Mouse (Mus musculus) midbrain, embryonic 16.5 days (tissue): ENCODE data around the gene L1td1. TPM values are rescaled to one million over a fixed set of nuclear protein-coding genes. Genes with fewer than 3 reads are reported as not detected.

Source experiments
- ATAC-seq: fragments of 200-750 bp; cut with Nextera tagmentation; 2 replicates; pipeline ENCODE4 v1.8.0; 2017; ENCODE audit warnings: moderate TSS enrichment
- H3K27ac ChIP-seq: fragments of 300-500 bp; sonication (generic); 2 replicates; pipeline ENCODE4 v1.5.1; 2014; ENCODE audit warnings: mild to moderate bottlenecking, low read length, mixed read lengths
- H3K27me3 ChIP-seq: fragments of 300-500 bp; sonication (generic); 2 replicates; pipeline ENCODE4 v1.6.1; 2014; ENCODE audit warnings: low read depth, low read length, mixed read lengths; ENCODE audit not compliant: control insufficient read depth, insufficient read depth
- H3K36me3 ChIP-seq: fragments of 300-500 bp; sonication (generic); 2 replicates; pipeline ENCODE4 v1.6.1; 2014; ENCODE audit warnings: mild to moderate bottlenecking, low read length, moderate library complexity, mixed read lengths; ENCODE audit not compliant: control insufficient read depth, insufficient read depth
- H3K4me1 ChIP-seq: fragments of 300-500 bp; sonication (generic); 2 replicates; pipeline ENCODE4 v1.6.1; 2014; ENCODE audit warnings: mild to moderate bottlenecking, low read length, mixed read lengths; ENCODE audit not compliant: control insufficient read depth, insufficient read depth
- H3K4me2 ChIP-seq: fragments of 300-500 bp; sonication (generic); 2 replicates; pipeline ENCODE4 v1.6.1; 2014; ENCODE audit warnings: mild to moderate bottlenecking, low read length, mixed read lengths
- H3K4me3 ChIP-seq: fragments of 300-500 bp; sonication (generic); 2 replicates; pipeline ENCODE4 v1.5.1; 2014; ENCODE audit warnings: low read depth, mild to moderate bottlenecking, low read length, moderate library complexity, mixed read lengths
- H3K9ac ChIP-seq: fragments of 300-500 bp; sonication (generic); 2 replicates; pipeline ENCODE4 v1.6.1; 2014; ENCODE audit warnings: low read depth, low read length, mixed read lengths
- H3K9me3 ChIP-seq: fragments of 300-500 bp; sonication (generic); replicated peaks from 2 replicates; pipeline ENCODE4 v1.6.1; 2014; ENCODE audit warnings: mild to moderate bottlenecking, low read length, mixed read lengths; ENCODE audit not compliant: control insufficient read depth, poor library complexity, severe bottlenecking
- WGBS: fragments of 180-500 bp; shearing (Covaris S2); extraction: QIAGEN DNeasy Blood & Tissue Kit; methylation state at CpG from one replicate; pipeline ENCODE4 v1.1.7; 2014; 5-methylcytosine and 5-hydroxymethylcytosine counted together
- polyA plus RNA-seq: library from polyadenylated mRNA; unstranded; fragments of >200 nt; fragmentation: Nextera tagmentation; extraction: Ambion mirVana; gene quantifications from 2 replicates; pipeline ENCODE4 v1.2.1, GENCODE M21; 2015

The L1td1 gene
- polyA plus RNA-seq: not detected in 2 replicates

DNA sequence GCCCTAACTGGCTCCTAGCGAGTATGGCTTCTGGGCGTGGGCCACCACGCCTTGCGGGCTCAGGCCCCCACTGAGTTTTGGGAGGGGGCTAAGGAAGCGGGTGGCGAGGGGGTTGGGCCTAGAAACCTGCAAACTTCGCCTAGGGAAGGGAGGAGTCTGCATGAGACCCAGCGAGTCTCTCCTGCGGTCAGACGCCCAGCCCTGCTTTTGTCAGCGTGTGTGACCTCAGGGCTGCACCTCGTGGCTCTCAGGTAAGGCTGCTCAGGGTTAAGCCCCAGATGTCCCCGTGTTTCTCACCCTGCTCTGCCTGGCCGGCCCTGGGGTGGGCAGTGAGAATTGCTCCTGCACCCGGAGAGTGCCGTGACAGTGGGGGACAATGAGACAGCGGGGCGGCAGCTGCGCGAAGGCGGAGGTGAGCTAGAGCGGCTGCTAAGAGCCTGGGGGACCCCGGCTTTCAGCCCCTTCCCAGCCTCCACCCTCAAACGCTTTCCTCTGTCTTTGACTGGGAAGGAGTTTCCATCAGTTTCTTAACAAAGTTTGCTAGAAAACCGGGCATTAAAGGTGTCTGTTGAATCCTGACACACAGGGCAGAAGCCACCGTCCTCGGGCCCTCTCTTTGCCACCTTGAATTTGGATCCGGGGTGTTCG, at the start of gene L1td1:
Gene L1td1 (plus strand): TSS at position 145 of the 648 bp plus-strand sequence.
- no peaks in the 10 kb centered on the region for H3K9me3 ChIP-seq
- 0 out of 2 replicates have a peak, but pooled peaks have one; percentile 24 for ATAC-seq
- peaks cover 14% of the 10 kb centered on the region for H3K4me1 ChIP-seq
- H3K27me3 ChIP-seq: peaks cover 23% of the 10 kb centered on the region
- peak within 1 kb of the TSS; percentile 54 for H3K4me2 ChIP-seq
- WGBS: 4% methylated on average over 29 of the region's 29 CpGs
- 0 out of 2 replicates have a peak within 1 kb of the TSS, but pooled peaks have one; percentile 10 for H3K9ac ChIP-seq
- no peaks in the 10 kb centered on the region for H3K36me3 ChIP-seq
- no peak within 1 kb of the TSS for H3K27ac ChIP-seq
- H3K4me3 ChIP-seq: peak within 1 kb of the TSS; percentile 29

DNA sequence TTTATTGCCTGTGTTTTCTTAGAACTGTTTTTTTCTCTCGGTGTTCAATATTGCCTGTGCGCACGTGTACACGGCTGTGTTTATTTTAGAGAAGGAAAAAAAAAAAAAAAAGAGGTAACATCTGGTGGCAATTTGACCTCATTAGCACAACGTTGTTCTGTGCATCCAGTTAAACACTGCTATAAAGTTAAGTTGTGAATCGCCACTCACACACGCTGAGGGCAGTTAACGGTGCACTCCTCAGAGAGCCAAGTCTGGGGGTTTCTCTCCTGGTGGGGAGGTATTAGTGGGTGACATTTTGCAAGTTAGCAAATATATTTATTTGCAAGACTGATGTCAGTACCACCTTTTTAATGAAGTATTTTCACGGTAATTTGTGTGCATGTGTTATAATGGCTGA, 49.0 kb upstream of the L1td1 start:
- H3K9ac ChIP-seq: no peak overlapping the region
- ATAC-seq: no peak
- no peaks in the 10 kb centered on the region for H3K9me3 ChIP-seq
- H3K4me3 ChIP-seq: no peak overlapping the region
- 70% methylated on average over 9 of the region's 9 CpGs for WGBS
- no peak overlapping the region for H3K4me2 ChIP-seq
- H3K4me1 ChIP-seq: no peaks in the 10 kb centered on the region
- H3K27ac ChIP-seq: no peak overlapping the region
- no peaks in the 10 kb centered on the region for H3K36me3 ChIP-seq
- no peaks in the 10 kb centered on the region for H3K27me3 ChIP-seq

DNA sequence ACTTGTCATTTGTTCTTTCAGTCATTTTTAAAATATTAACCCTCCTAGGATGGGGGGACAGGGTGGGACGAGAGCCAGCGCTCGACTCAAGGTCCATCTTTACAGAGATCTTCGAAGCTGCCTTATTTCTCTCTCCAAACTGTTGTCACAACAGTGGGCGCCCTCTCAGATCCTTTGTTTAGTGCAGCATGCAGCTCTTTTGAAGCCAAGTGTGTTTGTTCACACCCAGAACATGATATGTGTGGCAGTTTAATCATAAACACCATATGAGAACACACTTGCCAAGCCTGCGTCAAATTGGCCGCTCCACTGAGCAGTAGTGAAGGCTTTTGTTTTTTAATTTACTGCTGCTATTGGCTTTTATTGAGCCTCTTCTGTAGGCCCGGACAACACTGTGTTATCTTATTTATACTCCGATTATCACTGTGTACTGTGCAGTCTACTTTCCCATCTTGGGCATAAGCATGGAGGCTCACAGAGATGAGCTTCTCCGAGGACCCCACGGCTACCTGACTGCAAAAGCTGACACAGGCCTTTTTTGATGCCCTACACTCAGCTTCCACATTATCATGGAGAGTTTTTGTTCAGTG, 39.8 kb upstream of the L1td1 start:
- H3K4me2 ChIP-seq: no peak overlapping the region
- H3K4me1 ChIP-seq: peaks cover 7% of the 10 kb centered on the region; the same call in 1 of the 2 replicates
- no peak for ATAC-seq
- no peak overlapping the region for H3K27ac ChIP-seq
- H3K4me3 ChIP-seq: no peak overlapping the region
- no peaks in the 10 kb centered on the region for H3K36me3 ChIP-seq
- WGBS: 73% methylated on average over 11 of the region's 11 CpGs
- H3K9ac ChIP-seq: no peak overlapping the region
- no peaks in the 10 kb centered on the region for H3K27me3 ChIP-seq
- no peaks in the 10 kb centered on the region for H3K9me3 ChIP-seq

DNA sequence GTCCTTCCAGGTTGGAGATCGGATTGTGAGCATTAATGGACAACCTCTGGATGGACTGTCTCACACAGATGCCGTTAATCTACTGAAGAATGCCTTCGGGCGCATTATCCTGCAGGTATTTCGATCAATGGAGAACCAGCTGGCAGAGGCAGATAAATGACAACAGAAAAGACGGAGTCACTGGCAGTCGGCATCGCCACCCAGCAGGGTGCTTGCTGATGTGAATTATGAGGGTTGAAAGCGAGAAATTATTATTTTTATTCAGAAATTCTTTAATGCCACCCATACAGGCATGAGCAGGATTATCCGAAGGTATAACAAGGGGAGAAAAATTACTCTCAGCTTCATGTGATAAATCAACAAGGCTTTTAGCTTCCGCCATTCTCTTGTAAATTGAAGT, 38.4 kb upstream of the L1td1 start:
- Histone ChIP-seq H3K9me3 (no peaks in the 10 kb centered on the region), H3K9ac (no peak overlapping the region), H3K36me3 (no peaks in the 10 kb centered on the region), H3K4me3 (no peak overlapping the region), H3K27ac (peak overlapping the region; percentile 43; the same call in 1 of the 2 replicates), H3K27me3 (no peaks in the 10 kb centered on the region), H3K4me1 (peaks cover 7% of the 10 kb centered on the region; the same call in 1 of the 2 replicates), H3K4me2 (peak overlapping the region; percentile 27; the same call in 1 of the 2 replicates)
- peak; percentile 68 for ATAC-seq
- 32% methylated on average over 11 of the region's 11 CpGs for WGBS

DNA sequence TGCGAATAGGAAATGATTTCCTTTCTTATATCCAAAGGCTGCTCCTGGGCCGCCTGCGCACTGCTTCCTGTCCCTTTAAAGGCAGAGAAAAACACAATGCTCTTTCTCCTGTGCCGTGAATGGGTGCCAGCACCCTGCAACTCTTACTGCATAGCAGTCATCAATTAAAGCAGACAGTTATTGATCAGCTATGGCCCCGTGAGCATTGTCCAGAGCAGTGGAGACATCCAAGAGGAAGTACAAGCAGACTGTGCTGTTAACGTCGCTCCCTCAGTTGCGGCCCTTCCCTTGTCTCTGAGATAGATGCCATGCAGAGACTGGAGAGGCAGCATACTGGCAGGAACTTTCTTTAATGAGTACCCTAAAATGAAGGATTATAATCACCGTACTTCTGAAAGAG, 38.0 kb upstream of the L1td1 start:
- no peaks in the 10 kb centered on the region for H3K27me3 ChIP-seq
- H3K4me1 ChIP-seq: peaks cover 7% of the 10 kb centered on the region; the same call in 1 of the 2 replicates
- H3K4me2 ChIP-seq: peak overlapping the region; percentile 27; the same call in 1 of the 2 replicates
- H3K36me3 ChIP-seq: no peaks in the 10 kb centered on the region
- no peaks in the 10 kb centered on the region for H3K9me3 ChIP-seq
- peak overlapping the region; percentile 43; the same call in 1 of the 2 replicates for H3K27ac ChIP-seq
- no peak overlapping the region for H3K4me3 ChIP-seq
- H3K9ac ChIP-seq: no peak overlapping the region
- peak; percentile 27 for ATAC-seq
- 50% methylated on average over 9 of the region's 9 CpGs for WGBS

DNA sequence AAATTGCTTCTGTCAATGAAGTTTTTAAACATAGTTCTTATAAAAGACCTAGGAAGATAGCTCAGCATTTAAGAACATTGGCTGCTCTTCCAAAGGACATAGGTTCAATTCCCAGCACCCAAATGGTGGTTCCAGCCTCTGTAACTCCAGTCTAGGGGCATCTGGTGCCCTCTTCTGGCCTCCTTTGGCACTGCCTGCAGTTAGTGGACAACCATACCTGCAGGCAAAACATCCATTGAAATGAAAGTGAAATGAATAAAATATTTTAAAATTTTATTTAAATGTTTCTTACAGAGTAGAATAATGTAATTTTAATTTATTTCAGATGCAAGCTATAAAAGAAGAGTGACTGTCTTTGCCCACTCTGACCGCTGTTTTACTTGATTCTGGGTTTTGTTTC, 36.5 kb upstream of the L1td1 start:
- Histone ChIP-seq H3K4me3 (no peak overlapping the region), H3K9me3 (no peaks in the 10 kb centered on the region), H3K36me3 (no peaks in the 10 kb centered on the region), H3K4me1 (peaks cover 7% of the 10 kb centered on the region; the same call in 1 of the 2 replicates), H3K27me3 (no peaks in the 10 kb centered on the region), H3K4me2 (no peak overlapping the region), H3K27ac (no peak overlapping the region), H3K9ac (no peak overlapping the region)
- ATAC-seq: no peak
- WGBS: 96% methylated on average over 1 of the region's 1 CpGs

DNA sequence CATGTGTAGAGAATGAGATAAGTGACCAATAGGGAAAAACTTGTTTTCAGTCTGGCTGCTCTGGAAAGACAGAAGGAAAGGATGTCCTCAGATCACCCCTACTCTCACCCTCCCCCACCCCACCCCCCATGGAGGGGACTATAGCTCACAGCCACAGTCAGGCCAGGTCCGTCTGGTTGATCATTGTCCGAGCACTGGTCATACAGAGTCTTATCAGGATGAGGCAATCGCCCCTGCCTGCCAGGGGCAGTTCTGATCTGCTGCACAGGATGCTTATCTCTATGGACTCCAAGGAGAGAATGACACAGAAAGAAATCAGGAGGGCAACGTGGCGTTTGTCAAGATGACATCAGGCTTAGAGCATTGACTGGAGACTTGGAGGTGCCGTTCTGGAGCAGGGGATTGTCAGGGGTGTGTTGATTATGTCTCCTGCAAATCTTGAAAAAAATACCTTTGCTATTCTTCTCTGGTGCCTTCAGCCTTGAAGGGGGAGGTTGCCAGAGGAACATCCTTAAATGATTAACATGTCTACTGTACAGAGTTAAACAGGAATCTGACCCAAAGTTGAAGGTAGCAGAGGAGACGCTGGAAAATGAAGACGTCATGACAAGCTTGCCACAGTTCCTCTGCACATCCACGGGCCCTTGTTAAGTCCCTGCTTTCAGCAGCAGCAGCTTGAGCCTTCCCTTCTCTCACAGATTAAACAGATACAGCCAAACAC, 32.9 kb upstream of the L1td1 start:
- no peak overlapping the region for H3K27ac ChIP-seq
- H3K9ac ChIP-seq: no peak overlapping the region
- WGBS: 69% methylated on average over 9 of the region's 9 CpGs
- 0 out of 2 replicates have a peak, but pooled peaks cover under 1% of the 10 kb centered on the region for H3K4me1 ChIP-seq
- no peak for ATAC-seq
- H3K4me3 ChIP-seq: no peak overlapping the region
- no peaks in the 10 kb centered on the region for H3K27me3 ChIP-seq
- H3K4me2 ChIP-seq: no peak overlapping the region
- H3K9me3 ChIP-seq: no peaks in the 10 kb centered on the region
- H3K36me3 ChIP-seq: no peaks in the 10 kb centered on the region

DNA sequence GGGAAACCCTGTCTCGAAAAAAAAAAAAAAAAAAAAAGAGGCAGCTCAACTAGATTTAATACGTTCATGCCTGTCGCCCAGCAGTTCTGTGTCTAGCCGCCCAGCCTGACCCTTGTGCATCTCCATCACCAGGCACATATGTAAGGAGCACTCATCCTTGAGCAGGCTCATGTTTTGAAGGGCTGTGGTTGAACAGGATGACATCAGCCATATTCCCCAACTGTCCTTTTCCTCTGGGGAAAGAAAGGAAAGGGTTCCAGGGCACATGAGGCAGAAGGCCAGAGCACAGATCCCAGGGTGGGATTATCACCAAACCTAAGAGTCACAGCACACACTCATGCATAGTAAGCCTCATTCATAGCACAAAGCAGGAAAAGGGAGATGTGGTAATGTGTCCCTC, 28.6 kb upstream of the L1td1 start:
- Histone ChIP-seq H3K4me1 (0 out of 2 replicates have a peak, but pooled peaks cover 2% of the 10 kb centered on the region), H3K9me3 (no peaks in the 10 kb centered on the region), H3K36me3 (no peaks in the 10 kb centered on the region), H3K9ac (no peak overlapping the region), H3K4me2 (no peak overlapping the region), H3K27ac (no peak overlapping the region), H3K4me3 (no peak overlapping the region), H3K27me3 (no peaks in the 10 kb centered on the region)
- 92% methylated on average over 4 of the region's 4 CpGs for WGBS
- ATAC-seq: no peak
